Mouse (Mus musculus): ENCODE results near the gene Olfr1393.

DNA sequence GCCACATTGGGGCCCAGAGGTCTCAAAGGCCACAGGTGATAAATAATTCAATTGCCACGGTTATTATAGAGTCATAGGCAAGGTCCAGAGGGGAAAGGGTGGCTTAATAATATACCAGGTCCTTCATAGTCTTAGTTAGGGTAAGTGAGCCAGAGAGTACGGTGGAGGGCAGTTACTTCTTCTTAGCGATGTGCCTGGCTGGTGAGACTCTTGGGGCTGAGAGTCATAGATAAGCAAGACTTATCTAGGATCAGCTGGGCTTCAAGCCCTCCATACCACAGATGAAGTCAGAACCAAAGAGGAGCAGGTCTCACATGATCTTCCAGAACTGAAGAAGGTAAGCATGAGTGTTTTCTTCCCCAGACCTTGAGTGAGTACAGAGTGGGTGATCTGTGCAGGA is at the start of gene Olfr1393:
- TF ChIP-seq CTCF (IDR thresholded peaks at IDR 0.05; ENCODE audit: low read depth): no peak
- no peak for TF ChIP-seq EP300 (IDR thresholded peaks at IDR 0.05; ENCODE audit: low read depth)

All from liver, embryonic 14.5 days (tissue).